Mouse (Mus musculus) bone marrow macrophage, adult 2 months (primary cell): ENCODE measurements around the gene Eml5.

Experiments
- CTCF ChIP-seq: IDR thresholded peaks from 2 replicates; pipeline ENCODE4 v1.5.1; 2012; ENCODE audit warnings: low read depth, mild to moderate bottlenecking, low read length, moderate library complexity
- POLR2A ChIP-seq: IDR thresholded peaks from 2 replicates; pipeline ENCODE4 v1.6.1; 2012; ENCODE audit warnings: mild to moderate bottlenecking, low read depth, low read length, borderline replicate concordance

DNA sequence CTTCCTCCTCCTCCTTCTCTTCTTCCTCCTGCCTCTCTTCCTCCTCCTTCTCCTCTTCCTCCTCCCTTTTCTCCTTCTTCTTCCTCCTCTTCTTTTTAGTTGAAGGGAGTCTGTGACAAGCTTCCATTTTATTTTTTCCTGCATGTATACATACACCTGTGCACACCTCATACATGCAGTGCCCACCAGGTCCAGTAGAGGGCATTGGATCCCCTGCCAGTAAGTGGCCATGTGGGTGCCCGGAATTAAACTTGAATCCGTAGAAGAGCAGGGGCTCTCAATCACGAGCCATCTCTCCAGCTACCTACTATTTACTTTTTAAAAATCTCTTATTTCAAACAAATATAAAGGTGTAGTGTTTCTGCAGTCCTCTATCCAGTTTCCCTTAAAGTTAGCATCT is 50.5 kb downstream of the Eml5 start:
- TF ChIP-seq CTCF: peak; percentile 22; the same call in 1 of the 2 replicates
- TF ChIP-seq POLR2A: no peak
